Mouse (Mus musculus): Measurements from ENCODE around the gene Pdk1. TPM values are rescaled to one million over a fixed set of nuclear protein-coding genes. Genes with fewer than 3 reads are reported as not detected.

Gene Pdk1
- total and polyA plus RNA-seq, 2 experiments from 2014 or later: 18.9 to 51.8 TPM

DNA sequence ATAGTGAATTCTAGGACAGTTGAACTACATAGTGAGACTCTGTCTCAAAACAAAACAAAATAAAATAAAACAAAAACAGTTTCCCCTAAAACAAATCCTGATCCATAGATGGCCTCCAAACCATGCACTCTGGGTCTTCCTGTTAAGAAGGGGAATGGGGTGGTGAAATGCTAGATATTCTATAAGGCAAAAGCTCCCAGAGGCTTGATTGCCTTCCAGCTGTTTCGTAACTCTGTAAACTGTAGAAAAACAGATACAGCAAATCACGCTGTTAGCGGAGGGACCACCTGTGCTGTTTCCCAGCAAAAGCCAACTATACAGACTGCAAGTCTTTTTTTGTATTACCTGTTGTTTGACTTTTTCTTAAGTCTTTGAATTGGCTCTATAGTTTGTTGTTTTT lies 6.0 kb upstream of the Pdk1 start:
- Histone ChIP-seq H3K27ac (ENCODE audit: low read depth, low read length) (no peak overlapping the region), H3K9ac (replicated peaks; ENCODE audit: low read length, poor library complexity, severe bottlenecking) (no peak overlapping the region), H3K36me3 (ENCODE audit: insufficient read depth, low read length) (no peaks in the 10 kb centered on the region), H3K4me2 (ENCODE audit: low read depth, low read length, poor library complexity, severe bottlenecking) (no peak overlapping the region), H3K9me3 (ENCODE audit: low read length) (no peaks in the 10 kb centered on the region), H3K27me3 (ENCODE audit: insufficient read depth, low read length) (no peaks in the 10 kb centered on the region), H3K4me3 (ENCODE audit: low read depth, low read length) (no peak overlapping the region), H3K4me1 (ENCODE audit: insufficient read depth, low read length) (no peaks in the 10 kb centered on the region)
- WGBS: 79% methylated on average over 3 of the region's 3 CpGs
- TF ChIP-seq CTCF (IDR thresholded peaks at IDR 0.05): no peak
- DNase-seq (ENCODE audit: low spot score) (no peak), ATAC-seq (ENCODE audit: low FRiP score) (no peak)

DNA sequence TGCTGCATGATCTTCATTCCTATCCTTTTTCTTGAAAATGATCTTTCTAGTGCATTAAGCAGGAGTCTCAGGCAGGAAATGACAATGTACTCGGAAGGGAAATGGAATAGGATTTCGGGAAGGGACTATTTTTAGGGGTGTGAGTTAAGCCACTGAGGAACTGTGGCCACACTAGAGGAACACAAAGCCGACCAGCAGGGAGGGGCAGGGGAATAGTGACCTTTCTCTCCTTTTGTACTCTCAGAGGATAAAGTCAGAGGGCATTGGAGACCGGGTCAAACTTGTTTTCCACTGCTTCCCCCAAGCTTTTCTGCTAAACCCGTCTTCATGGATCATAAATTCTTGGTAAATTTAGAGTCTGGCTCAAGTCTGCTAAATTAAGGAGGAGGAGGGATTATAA lies 5.5 kb upstream of the Pdk1 start:
- no peak overlapping the region for H3K4me3 ChIP-seq (ENCODE audit: low read depth, low read length)
- H3K36me3 ChIP-seq (ENCODE audit: insufficient read depth, low read length): no peaks in the 10 kb centered on the region
- no peaks in the 10 kb centered on the region for H3K9me3 ChIP-seq (ENCODE audit: low read length)
- no peak overlapping the region for H3K4me2 ChIP-seq (ENCODE audit: low read depth, low read length, poor library complexity, severe bottlenecking)
- WGBS: 10% methylated on average over 5 of the region's 5 CpGs
- no peaks in the 10 kb centered on the region for H3K27me3 ChIP-seq (ENCODE audit: insufficient read depth, low read length)
- H3K9ac ChIP-seq (replicated peaks; ENCODE audit: low read length, poor library complexity, severe bottlenecking): no peak overlapping the region
- DNase-seq (ENCODE audit: low spot score) (no peak), ATAC-seq (ENCODE audit: low FRiP score) (no peak)
- TF ChIP-seq CTCF (IDR thresholded peaks at IDR 0.05): no peak
- H3K4me1 ChIP-seq (ENCODE audit: insufficient read depth, low read length): no peaks in the 10 kb centered on the region
- no peak overlapping the region for H3K27ac ChIP-seq (ENCODE audit: low read depth, low read length)

DNA sequence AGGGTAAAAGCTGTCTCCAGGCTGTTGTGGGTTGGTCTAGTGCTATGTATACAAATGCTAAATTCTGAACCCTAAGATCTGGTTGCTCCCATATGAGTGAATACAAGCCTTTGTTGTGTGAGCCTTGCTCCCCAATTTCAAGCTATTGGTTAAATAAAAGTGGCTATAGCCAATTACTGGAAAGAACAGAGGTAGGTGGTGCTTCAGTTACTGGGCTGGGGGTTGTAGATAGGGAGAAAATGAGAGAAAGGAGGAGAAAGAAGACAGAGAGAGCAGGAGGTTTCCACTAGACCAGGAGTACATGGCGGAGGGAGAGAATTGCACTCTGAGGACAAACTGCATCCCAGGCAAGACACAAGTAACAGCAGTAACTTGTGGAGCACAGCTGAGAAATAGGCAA lies 4.8 kb upstream of the Pdk1 start:
- no peaks in the 10 kb centered on the region for H3K9me3 ChIP-seq (ENCODE audit: low read length)
- no peaks in the 10 kb centered on the region for H3K36me3 ChIP-seq (ENCODE audit: insufficient read depth, low read length)
- whole genome bisulfite sequencing: 97% methylated on average over 1 of the region's 1 CpGs
- no peaks in the 10 kb centered on the region for H3K4me1 ChIP-seq (ENCODE audit: insufficient read depth, low read length)
- no peak for ATAC-seq (ENCODE audit: low FRiP score)
- no peak overlapping the region for H3K4me3 ChIP-seq (ENCODE audit: low read depth, low read length)
- no peak overlapping the region for H3K4me2 ChIP-seq (ENCODE audit: low read depth, low read length, poor library complexity, severe bottlenecking)
- DNase-seq (ENCODE audit: low spot score): no peak
- no peak overlapping the region for H3K27ac ChIP-seq (ENCODE audit: low read depth, low read length)
- H3K27me3 ChIP-seq (ENCODE audit: insufficient read depth, low read length): no peaks in the 10 kb centered on the region
- no peak for TF ChIP-seq CTCF (IDR thresholded peaks at IDR 0.05)
- H3K9ac ChIP-seq (replicated peaks; ENCODE audit: low read length, poor library complexity, severe bottlenecking): no peak overlapping the region

DNA sequence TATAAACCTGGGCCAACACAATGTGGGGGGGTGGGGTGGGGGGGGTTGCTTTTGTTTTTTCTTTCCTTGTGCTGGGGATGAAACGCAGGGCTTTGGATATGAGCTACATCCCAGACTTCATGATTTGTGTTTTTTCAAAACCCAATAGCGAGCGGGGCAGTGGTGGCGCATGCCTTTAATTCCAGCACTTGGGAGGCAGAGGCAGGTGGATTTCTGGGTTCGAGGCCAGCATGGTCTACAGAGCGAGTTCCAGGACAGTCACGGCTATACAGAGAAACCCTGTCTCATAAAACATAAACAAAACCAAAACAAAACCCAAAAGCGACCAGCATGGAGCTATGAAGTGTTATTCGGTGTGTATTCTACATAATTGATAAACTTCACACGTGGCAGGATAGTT lies 883 bp upstream of the Pdk1 start:
- Histone ChIP-seq H3K9me3 (ENCODE audit: low read length) (no peaks in the 10 kb centered on the region), H3K4me3 (ENCODE audit: low read depth, low read length) (no peak overlapping the region), H3K4me2 (ENCODE audit: low read depth, low read length, poor library complexity, severe bottlenecking) (no peak overlapping the region), H3K27me3 (ENCODE audit: insufficient read depth, low read length) (no peaks in the 10 kb centered on the region), H3K9ac (replicated peaks; ENCODE audit: low read length, poor library complexity, severe bottlenecking) (no peak overlapping the region), H3K36me3 (ENCODE audit: insufficient read depth, low read length) (no peaks in the 10 kb centered on the region), H3K27ac (ENCODE audit: low read depth, low read length) (no peak overlapping the region), H3K4me1 (ENCODE audit: insufficient read depth, low read length) (no peaks in the 10 kb centered on the region)
- ATAC-seq (ENCODE audit: low FRiP score) (no peak), DNase-seq (ENCODE audit: low spot score) (no peak)
- 84% methylated on average over 10 of the region's 10 CpGs for WGBS
- TF ChIP-seq CTCF (IDR thresholded peaks at IDR 0.05): no peak

DNA sequence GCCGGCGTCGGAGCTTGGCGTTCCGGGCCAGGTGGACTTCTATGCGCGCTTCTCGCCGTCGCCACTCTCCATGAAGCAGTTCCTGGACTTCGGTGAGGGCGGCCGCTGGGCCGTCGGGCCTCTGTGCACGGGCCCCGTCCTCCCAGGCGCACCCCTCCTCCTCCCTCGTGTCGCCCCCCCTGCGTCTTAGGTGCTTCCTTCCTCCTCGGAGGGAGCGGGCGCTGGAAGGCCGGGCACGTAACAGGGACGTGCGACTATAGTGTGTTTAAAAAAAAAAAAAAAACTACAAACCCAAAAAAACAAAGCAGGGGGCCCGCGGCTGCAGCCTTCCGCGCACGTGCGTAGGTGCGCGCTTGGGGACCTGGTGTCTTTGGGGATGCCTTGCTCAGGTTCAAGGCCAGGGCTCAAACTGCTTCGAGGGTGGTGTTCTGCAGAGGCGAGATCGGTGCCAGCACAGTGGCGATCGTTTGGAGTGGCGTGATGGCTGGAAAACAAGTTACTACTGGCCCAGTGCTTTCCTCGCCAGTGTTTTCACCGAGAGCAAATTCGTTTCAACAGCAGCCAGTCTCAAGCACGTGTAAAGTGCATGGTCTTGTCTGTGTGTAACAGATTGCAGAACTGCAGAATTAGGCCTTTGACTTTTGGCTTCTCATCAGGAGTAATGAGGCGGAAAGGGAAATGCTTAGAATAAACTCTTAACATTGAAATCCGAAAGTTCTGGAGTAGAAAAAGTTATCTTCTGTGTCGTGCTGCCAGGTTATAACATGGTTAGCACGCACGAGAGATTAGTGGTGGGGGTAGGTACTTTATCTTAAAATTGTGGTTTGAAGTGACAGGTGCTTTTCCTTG lies 674 bp downstream of the Pdk1 start:
- WGBS: 4% methylated on average over 50 of the region's 51 CpGs
- ATAC-seq (ENCODE audit: low FRiP score): no peak; the same call in 1 of the 2 replicates
- no peaks in the 10 kb centered on the region for H3K4me1 ChIP-seq (ENCODE audit: insufficient read depth, low read length)
- no peaks in the 10 kb centered on the region for H3K9me3 ChIP-seq (ENCODE audit: low read length)
- H3K27me3 ChIP-seq (ENCODE audit: insufficient read depth, low read length): no peaks in the 10 kb centered on the region
- no peak for TF ChIP-seq CTCF (IDR thresholded peaks at IDR 0.05)
- peak overlapping the region; percentile 82 for H3K4me2 ChIP-seq (ENCODE audit: low read depth, low read length, poor library complexity, severe bottlenecking)
- H3K36me3 ChIP-seq (ENCODE audit: insufficient read depth, low read length): no peaks in the 10 kb centered on the region
- H3K4me3 ChIP-seq (ENCODE audit: low read depth, low read length): peak overlapping the region; percentile 76
- peak; percentile 34 for DNase-seq (ENCODE audit: low spot score)
- H3K27ac ChIP-seq (ENCODE audit: low read depth, low read length): peak overlapping the region; percentile 70
- H3K9ac ChIP-seq (replicated peaks; ENCODE audit: low read length, poor library complexity, severe bottlenecking): peak overlapping the region; percentile 75

DNA sequence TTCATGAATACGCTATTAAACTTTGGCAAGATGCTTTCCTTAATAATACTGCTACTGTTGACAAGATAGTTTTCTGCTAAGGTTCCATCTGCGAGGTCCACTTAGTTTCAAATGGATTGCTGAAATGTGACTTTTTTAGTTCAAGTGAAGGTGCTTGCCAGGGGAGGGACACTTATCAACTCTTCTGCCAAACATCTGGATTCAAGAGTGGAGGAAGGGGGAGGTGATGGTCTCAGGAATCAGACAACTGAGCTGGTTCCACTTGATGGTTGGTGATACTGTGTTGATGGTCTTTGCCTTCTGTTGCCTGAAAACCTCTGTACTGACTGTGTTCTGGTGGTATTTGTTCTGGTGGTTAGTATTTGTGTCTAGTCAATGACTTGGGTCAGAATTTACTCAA lies 1.4 kb downstream of the Pdk1 start:
- H3K9ac ChIP-seq (replicated peaks; ENCODE audit: low read length, poor library complexity, severe bottlenecking): no peak overlapping the region

More for the DNA sequence above, 1.4 kb downstream of the Pdk1 start:
- H3K4me2 ChIP-seq (ENCODE audit: low read depth, low read length, poor library complexity, severe bottlenecking): no peak overlapping the region
- no peaks in the 10 kb centered on the region for H3K9me3 ChIP-seq (ENCODE audit: low read length)
- WGBS: 72% methylated on average over 2 of the region's 2 CpGs
- no peak for DNase-seq (ENCODE audit: low spot score)
- ATAC-seq (ENCODE audit: low FRiP score): no peak
- H3K27me3 ChIP-seq (ENCODE audit: insufficient read depth, low read length): no peaks in the 10 kb centered on the region
- no peak overlapping the region for H3K4me3 ChIP-seq (ENCODE audit: low read depth, low read length)
- H3K36me3 ChIP-seq (ENCODE audit: insufficient read depth, low read length): no peaks in the 10 kb centered on the region
- TF ChIP-seq CTCF (IDR thresholded peaks at IDR 0.05): no peak
- no peak overlapping the region for H3K27ac ChIP-seq (ENCODE audit: low read depth, low read length)
- H3K4me1 ChIP-seq (ENCODE audit: insufficient read depth, low read length): no peaks in the 10 kb centered on the region
